Mouse (Mus musculus): ENCODE results near the gene Mrpl24. TPM values are rescaled to one million over a fixed set of nuclear protein-coding genes. Genes with fewer than 3 reads are reported as not detected.
"Not testable (repeated sequence)": the region's sequence is repeated elsewhere in the genome, so short reads cannot be mapped to it uniquely, and the experiment has no call there.

Mrpl24 gene
- 10 to 100 TPM; 43.9 to 44.7 TPM for total RNA-seq (2021)
- long read RNA-seq, experiment 1, transcript Mrpl24-202 (6 exons, 1,339 nt) = major isoform, 32 of 288 reads
- long read RNA-seq, experiment 1, transcript Mrpl24-201 (6 exons, 1,226 nt) = minor isoform, 13 of 288 reads
- long read RNA-seq, experiment 1, partial matches to known transcripts = 1 of 288 reads
- long read RNA-seq, experiment 1, other reads (novel, unspliced or antisense) = 238 of 288 reads
- long read RNA-seq, experiment 2, transcript Mrpl24-201 (6 exons, 1,226 nt) = minor isoform, 15 of 211 reads
- long read RNA-seq, experiment 2, transcript Mrpl24-204 (6 exons, 1,115 nt) = minor isoform, 7 of 211 reads
- long read RNA-seq, experiment 2, transcript Mrpl24-202 (6 exons, 1,339 nt) = major isoform, 29 of 211 reads
- long read RNA-seq, experiment 2, partial matches to known transcripts = 0 of 211 reads
- long read RNA-seq, experiment 2, other reads (novel, unspliced or antisense) = 159 of 211 reads

DNA sequence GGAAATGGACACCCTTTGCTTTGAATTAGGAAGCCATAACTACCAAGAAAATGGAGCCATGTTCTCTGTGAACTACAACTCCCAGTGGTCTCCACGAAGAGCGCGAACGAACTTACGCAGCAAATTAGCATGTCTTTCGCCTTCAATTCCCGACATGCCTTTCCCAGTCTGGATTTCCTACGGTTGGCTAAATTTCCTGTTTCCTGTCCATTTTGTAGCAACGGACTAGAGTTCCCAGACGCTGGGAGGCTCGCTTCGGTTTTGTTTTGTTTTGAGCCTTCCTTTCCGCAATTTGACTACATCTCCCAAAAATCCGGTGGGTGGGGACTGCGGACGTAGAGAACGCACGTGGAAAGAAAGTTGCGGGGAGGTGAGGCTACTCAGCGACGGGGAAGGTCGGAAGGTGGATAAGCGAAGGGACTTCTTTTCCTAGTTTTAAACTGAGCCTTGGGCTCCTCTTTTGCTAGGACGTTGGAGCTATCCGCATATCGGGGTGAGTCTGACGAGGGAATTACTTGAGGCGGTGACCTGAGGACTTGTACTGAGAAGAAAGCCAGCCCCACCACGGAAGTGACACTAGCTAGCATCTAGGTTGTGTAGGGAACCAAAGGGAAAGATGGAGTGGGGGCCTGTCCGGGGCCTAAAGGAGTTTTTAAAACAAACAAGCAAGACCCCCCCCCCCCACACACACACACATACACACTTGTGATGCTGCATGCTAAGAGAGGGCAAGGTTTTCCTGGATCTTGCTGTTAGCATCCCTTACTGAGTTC lies at the start of gene Mrpl24:
Mrpl24 (plus strand) TSS at position 171 of the 773 bp plus-strand sequence.
- peak; percentile 72 for DNase-seq

DNA sequence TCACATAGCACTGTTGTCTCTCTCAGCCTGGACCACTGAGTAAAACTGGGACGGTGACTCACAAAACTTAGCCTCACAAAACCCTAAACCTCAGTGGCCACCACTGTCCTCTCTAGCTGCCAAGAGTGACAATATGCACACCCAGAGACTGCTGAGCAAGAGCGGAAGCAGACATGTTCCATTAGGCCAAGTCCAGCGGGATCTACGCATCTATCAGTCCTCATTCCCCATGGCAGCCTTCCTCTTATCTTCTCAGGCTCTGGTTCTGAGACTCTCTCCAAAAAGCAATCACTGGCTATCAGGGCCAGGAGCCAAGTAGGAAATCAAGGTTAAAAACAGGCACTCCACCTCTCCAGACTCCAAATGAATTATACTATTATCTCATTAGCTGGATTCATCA lies 41.6 kb upstream of the Mrpl24 start:
- no peak for DNase-seq

DNA sequence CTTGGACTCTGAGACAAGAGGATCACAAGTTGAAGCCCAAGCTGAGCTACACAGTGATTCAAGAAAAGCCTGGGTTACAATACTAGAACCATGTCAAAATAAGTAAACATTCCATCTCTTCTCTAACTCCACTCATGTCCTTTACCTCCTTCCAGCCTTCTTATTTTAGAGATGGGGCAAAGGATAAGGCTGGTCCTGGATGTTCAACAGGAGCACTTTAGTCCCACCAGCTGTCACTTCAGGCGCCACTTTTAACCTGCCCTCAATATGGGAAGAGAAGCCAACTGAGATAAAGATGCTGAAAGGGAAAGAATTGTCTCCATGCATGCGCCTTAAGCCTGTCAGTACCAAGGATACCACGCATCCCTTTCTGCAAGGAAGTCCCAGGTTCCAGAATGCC lies 35.0 kb upstream of the Mrpl24 start:
- DNase-seq = no peak

DNA sequence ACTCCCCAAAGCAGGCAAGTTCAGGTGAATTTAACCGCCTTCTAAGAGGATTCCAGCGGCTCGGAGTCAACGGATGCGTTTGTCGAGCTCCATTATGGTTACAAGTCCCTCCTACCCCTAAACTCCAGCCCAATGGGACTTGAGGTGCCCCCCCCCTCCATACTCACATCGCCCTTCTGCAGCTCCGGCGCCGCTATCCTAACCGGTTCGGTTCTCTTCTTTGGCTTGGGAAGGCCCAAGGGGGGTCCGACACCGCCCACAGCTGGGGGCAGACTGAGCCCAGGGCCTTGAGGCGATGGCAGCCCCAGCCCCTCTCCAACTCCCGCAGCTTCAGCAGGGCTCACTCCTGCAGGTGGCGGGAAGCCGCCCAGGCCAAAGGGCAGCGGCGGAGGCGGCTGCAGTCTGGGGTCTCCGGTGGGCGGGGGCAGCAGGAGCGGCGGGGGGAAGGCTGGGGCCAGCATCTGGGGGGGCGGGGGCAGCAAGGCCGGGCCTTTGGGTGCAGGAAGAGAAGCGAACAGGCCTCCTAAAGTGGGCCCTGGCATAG lies 34.5 kb upstream of the Mrpl24 start:
- peak; percentile 59 for DNase-seq

DNA sequence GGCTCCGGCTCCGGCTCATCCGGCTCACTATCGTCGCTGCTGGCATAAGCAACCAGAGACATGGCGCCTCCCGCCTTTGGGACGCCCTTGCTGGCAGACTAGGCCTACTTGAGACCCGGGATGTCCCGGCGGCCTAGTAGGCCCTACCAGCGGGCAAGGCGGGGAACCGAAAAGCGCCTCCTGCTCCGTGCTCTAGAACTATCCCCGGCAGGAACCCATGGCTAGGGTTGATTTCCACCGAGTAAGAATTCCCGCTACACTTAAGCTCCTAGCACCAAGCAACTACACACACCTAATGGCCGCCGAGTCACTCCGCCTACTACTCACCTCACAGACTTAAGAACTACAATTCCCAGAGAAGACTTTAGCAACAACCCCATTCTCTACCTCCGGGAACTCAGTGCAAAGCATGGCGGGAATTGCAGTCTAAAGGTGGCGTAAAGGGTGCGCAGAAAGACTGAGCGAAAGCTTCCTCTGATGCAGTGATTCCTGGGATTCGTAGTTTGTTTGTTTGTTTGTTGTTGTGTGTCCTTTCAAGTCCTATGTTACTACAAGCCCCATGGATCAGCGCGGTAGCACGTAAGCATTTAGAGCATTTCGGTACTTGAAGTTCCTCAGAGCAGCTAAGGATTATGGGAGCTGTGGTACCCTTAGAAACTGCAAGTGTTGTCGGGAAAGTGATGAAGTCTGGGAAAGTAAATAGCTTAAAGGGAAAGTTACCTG lies 33.9 kb upstream of the Mrpl24 start, which contains the start of gene Prcc:
Prcc (minus strand) TSS at position 328 of the 723 bp plus-strand sequence.
- peak; percentile 95 for DNase-seq

DNA sequence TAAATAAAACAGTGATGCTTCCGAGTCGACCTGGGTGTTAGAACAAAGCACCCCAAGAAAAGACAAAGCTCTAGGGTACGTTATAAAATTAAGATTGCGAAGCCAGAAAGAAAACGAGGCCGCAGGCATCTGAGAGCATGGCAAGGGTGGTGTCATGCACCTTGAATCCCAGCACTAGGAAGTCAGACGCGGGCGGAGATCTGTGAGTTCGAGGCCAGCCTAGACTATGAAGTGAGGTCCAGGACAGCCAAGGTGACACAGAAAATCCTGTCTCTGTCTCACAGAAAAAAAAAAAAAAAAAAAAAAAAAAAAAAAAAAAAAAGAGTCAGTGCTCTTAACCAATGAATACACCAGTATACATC lies 33.3 kb upstream of the Mrpl24 start:
- no peak for DNase-seq

DNA sequence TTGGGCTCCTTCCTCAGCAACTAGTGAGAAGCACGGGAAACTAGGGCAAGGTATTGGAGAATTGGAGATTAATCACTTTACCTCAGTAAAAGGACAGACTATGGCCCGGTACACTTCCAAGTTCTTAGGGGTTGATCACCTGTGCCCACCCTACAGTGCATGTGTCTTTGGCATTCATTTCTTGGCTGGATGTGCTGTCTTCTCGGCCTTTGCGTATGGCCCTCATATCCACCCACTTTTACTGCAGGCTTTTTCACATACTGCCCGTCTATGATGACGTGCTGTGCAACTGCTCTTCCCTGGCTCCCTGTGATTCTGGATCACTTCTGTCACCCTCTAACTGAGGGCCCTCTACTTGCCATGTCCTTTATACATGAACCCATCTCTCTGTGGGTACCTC lies 32.9 kb upstream of the Mrpl24 start:
- DNase-seq = no peak

DNA sequence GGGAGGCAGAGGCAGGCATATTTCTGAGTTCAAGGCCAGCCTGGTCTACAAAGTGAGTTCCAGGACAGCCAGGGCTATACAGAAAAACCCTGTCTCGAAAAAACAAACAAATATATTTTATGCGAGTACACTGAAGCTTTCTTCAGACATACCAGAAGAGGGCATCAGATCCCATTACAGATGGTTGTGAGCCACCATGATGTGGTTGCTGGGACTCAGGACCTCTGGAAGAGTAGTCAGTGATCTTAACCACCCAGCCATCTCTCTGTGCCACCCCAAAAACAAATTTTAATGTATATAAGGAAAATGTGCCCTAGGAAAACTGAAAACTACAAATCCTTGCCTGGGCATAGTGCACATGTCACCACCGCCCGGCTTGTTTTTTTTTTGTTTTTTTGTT lies 31.9 kb upstream of the Mrpl24 start:
- DNase-seq = not testable (repeated sequence)

DNA sequence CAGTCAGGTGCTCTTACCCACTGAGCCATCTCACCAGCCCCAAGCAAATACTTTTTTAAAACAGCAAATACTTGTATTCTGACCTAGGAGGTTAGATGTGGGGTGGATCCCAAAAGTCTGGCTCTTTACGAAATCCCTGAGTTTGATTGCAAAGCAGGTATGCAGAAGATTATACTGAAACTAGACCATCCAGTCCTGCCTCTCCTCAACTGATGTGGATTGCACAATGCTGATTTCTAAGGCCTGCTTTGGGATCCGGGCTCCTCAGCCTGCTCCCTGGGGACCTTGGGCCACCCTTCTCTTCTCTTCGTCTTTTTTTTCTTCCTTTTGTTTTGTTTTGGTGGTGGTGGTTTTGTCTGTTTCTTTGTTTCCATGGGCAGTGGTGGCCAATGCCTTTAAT lies 27.8 kb upstream of the Mrpl24 start:
- DNase-seq = no peak

DNA sequence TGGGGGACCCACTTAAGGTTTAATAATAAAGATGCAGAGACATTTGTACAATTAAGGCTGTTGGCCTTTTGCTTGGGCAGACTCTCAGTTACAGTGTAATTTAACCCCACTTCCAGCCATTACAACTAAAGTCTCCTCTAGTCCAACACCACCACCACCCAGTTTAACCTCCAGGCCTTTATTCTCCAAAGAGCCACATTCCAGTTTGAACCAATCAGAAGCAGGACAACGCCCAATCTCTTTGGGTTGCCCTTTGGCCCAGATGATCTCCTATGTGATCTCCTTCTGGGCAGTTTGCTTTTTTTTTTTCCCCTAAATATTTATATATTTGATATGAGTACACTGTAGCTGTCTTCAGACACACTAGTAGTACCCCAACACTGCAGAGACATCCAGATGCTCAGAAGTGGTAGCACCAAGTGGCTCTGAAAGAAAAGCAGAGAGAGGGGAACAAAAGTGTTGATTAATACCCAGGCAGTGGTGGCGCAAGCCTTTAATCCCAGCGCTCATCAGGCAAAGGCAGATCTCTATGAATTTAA lies 25.9 kb upstream of the Mrpl24 start:
- no peak for DNase-seq

DNA sequence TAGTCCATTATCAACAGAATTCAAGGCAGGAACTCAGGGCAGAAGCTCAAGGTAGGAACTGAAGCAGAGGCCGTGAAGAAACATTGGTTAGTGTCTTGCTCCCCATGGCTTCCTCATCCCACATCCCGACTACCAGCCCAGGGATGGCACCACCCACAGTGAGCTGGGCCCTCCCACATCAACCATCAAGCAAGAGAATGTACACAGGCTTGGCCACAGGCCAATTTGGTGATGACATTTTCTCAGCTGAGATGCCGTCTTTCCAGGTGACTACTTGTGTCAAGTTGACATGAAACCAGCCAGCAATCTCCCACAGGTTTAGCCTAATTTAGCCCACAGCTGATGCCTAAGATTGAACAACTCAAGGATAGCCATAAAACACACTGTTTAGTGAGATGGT lies 20.0 kb upstream of the Mrpl24 start:
- no peak for DNase-seq

DNA sequence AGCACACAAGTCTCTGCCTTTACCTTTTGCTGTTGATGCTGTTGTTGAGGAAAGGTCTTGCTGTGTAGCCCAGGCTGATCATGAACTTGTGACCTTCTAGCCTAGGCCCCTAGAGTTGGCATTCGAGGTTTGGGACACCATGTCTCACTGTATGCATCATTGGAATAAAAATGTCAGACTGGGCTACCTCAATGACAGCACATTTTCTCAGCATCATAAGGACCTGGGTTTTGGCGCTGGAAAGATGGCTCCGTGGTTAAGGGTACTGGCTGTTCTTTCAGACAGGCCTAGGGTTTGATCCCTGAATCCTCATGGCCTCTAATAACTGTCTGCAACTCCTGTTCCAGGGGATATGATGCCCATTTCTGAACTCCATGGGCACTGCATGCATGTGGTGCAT lies 19.5 kb upstream of the Mrpl24 start:
- no peak for DNase-seq

DNA sequence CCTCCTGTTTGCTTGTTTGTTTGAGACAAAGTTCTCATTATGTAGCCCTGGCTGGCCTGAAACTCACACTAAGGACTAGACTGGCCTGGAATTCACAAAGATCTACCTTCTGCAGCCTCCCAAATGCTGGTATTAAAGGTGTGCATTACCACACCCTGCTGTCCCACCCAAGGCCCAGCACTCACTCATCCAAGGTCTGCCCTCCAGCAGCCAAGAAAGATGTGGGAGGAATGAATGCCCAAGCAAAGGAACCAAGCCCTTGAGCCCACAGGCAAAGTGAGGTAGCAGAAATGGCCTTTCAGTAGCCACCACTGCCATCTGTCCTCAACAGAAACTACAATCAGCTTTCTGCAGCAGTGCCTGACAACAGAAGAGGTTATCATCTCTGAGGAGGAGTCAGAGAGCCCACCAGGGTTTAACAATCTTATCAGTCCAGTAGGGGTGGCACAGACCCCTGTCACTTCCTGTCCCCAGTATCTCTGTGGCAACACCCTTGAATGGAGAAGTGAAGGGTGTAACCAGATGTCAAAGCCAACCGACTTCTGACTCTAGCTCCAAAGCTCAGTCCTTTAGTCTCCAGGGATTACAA lies 18.2 kb upstream of the Mrpl24 start:
- DNase-seq = no peak

DNA sequence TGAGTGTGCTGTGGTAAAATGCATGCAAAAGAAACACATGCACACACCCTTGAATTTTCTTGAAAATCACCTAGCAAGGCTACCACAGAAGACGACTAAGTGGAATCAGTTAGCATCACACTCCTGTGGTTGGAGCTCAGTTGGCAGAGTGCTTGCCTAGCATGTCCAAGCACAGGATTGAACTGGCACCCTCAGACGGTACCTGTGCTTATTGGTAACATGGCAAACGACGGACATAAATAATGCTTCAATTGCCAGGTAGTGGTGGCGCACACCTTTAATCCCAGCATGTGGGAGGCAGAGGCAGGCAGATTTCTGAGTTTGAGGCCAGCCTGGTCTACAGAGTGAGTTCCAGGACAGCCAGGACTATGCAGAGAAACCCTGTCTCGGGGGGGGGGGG lies 17.3 kb upstream of the Mrpl24 start:
- DNase-seq = not testable (repeated sequence)

DNA sequence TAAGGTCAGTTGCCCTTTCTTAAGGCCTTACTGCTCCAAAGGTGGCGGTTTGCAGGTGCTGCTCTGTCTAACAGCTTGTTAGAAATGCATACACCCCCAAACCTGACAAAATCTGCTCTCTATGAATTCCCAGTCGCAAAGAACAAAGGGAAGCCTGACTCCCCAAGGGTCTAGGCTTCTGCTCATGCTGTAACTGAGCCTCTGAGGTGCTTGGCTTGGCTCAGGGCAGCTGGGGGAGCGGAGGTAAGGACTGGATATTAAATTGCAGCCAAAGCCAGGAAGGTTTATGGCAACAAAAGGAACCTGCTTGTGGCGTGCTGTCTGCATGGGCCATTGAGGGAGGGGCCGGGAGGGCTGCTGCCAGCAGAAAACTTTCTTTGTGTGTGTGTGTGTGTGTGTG lies 15.5 kb upstream of the Mrpl24 start:
- no peak for DNase-seq

DNA sequence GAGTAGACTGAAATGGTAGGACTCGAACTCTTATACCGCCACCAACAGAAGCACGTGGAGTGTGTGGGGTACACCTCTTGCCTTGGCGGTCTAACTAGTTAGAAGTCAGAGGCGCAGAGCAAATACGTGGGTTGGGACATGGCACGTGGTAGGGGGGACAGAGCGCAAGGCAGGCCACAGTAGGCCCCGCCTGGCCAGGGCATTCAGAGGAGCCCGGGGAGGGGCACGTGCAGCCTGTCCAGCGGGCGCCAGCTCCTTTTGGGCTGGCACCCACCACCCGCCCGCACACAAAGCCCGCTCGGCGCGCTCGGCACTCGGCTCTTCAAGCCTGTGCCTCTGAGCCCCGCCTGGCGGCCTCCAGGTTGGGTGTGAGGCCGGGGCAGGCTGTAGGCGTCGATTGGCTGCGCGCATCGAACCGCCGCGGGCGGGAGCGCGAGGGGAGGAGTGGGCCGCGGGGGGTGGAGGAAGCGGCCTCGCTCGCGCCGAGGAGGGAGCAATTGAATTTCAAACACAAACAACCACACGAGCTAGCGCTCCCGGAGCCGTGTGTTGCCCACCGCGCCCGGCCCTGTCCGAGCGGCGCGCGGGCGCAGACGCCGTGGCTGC lies 13.3 kb upstream of the Mrpl24 start, which contains the start of gene Hdgf:
Hdgf (plus strand) TSS at position 442 of the 606 bp plus-strand sequence.
- DNase-seq = peak; percentile 97

DNA sequence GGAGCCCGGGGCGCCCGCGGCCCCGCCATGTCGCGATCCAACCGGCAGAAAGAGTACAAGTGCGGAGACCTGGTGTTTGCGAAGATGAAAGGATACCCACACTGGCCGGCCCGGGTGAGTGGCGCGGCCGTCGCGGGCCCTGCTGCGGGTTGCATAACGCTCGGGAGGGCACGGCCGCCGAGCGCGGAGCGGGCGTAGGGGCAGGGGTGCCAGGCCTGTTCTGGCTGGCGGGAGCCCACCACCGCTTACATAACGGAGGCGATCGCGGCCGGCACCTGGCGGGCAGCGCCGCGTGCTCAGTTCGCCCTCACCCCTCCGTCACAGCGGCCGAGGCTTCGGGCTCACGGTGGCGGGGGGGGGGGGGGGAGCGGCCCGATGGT lies 12.7 kb upstream of the Mrpl24 start:
- peak; percentile 84 for DNase-seq

DNA sequence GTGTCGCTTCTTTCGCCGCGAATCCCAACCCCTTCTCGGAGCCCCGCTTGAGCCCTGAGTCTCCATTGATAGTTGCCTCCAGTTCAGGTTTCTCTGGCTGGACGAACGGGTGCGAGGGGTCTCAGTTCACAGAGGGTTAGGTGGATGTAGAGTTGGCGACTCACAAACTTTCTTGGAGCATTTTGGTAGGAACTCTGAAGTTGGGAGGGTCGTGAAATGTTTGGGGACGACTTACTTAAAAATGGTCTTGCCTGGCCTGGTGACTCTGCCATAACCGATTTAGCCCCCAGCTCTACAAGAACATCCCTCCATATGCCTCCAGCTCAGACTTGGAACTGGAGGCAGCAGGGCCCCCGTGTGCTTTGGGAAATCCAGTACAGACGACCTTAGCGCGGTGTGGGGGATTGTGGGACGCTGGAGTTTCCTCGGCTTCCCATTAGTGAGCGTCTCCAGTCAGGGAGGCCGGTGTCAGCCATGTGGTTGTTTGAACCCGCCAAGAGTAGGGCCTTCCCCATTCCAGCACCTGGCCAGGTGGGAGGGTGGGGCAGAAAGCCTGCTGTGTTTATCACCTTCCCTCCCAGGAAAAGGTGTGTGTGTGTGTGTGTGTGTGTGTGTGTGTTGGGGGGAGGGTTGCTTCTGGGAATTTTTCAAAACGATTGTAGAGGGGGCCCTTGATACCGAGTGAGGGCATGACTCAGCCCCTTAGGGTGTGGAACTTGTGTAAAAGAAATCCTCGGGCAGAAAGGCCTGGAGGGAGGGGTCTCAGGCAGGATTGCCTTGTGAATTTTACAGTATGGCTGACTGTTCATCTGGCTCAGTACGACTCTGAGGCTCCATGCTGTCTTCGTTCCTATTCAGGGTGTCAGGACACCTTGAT lies 12.1 kb upstream of the Mrpl24 start:
- DNase-seq = peak; percentile 41

DNA sequence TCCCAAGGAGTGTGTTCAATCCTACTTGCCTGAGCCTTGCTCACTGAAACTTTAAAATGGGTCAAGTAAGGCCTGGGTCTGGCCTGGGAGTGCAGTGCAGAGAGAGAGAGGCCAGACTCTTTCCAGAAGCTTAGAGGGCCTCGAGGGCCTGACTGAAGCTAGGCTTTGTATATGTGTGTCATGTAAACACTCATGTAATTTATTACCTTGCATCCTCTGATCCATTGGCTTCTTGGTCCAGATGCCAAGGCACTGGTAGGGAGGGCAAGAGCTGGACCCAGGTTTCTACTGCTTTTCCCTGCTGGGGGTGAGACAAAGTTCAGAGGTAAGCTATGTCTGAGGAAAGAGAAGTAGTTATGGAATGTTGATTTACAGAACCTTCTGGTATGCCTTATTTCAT lies 11.4 kb upstream of the Mrpl24 start:
- DNase-seq = no peak

DNA sequence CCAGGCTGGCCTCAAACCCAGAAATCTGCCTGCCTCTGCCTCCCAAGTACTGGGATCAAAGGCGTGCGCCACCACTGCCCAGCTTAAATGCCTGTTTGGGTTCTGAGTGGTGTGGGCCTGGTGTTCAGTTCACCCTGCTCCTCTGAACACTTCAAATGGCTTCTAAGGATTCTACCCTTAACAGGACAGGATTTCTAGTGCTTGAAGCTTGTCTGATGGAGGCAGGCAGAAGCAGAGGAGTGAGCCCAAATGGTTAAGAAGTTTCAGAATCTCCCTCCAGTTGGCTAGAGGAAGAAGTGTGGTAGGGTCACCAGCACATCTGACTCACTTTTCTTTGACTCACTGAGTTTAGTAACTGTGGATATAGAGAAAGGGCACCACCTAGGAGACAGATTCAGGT lies 9.9 kb upstream of the Mrpl24 start:
- no peak for DNase-seq

All from gastrocnemius, postnatal 25 days (tissue).